Mouse (Mus musculus) CH12.LX (cell line): ENCODE measurements around the gene Ppp1r11. TPM values are rescaled to one million over a fixed set of nuclear protein-coding genes. Genes with fewer than 3 reads are reported as not detected.

Experiments
- DNase-seq: peaks from one replicate; pipeline ENCODE4 v3.0.0-alpha.2; 2013; ENCODE audit errors: extremely low read depth
- H3K27ac ChIP-seq: 2 replicates; pipeline ENCODE4 v1.5.1; 2012; ENCODE audit warnings: low read depth, mild to moderate bottlenecking, control low read depth, moderate library complexity; ENCODE audit not compliant: insufficient read depth
- H3K27me3 ChIP-seq: replicated peaks from 2 replicates; pipeline ENCODE3; 2012; ENCODE audit warnings: inconsistent platforms
- H3K36me3 ChIP-seq, 2 experiments: replicated peaks in 1 of 2; 2 replicates each; pipeline versions ENCODE3 to v1.6.1; 2012; ENCODE audit warnings: inconsistent platforms in 1 of 2, low read length in 1 of 2, mild to moderate bottlenecking in 1 of 2, mixed read lengths in 1 of 2, moderate library complexity in 1 of 2; ENCODE audit not compliant: control insufficient read depth in 1 of 2, insufficient read depth in 1 of 2
- H3K4me1 ChIP-seq, 2 experiments: 2 replicates each; pipeline ENCODE4 v1.6.1; 2012; ENCODE audit warnings: inconsistent platforms in 1 of 2, moderate library complexity in 1 of 2; ENCODE audit not compliant: insufficient read depth in 2 of 2, control insufficient read depth in 1 of 2
- H3K4me2 ChIP-seq: 2 replicates; pipeline ENCODE4 v1.6.1; 2012; ENCODE audit warnings: low read depth, mild to moderate bottlenecking, control low read depth; ENCODE audit not compliant: poor library complexity, insufficient read depth, severe bottlenecking
- H3K4me3 ChIP-seq, 3 experiments: fragments of 150-350 bp in 1 of 3; sonication (generic) in 1 of 3; replicated peaks in 1 of 3; 2 replicates each; pipeline versions ENCODE3 to v1.5.1; 2011 to 2012; ENCODE audit warnings: low read depth in 2 of 3, low read length in 2 of 3, mild to moderate bottlenecking in 2 of 3, moderate library complexity in 2 of 3, control low read depth in 1 of 3, improper control_type of control experiment in 1 of 3, inconsistent platforms in 1 of 3, mixed read lengths in 1 of 3; ENCODE audit not compliant: poor library complexity in 1 of 3
- H3K79me2 ChIP-seq: replicated peaks from 2 replicates; pipeline ENCODE4 v1.6.1; 2012; ENCODE audit warnings: mild to moderate bottlenecking, moderate library complexity; ENCODE audit not compliant: control insufficient read depth, poor library complexity, insufficient read depth, severe bottlenecking; ENCODE audit errors: extremely low read depth
- H3K9ac ChIP-seq: 2 replicates; pipeline ENCODE4 v1.6.1; 2012; ENCODE audit warnings: low read depth, mild to moderate bottlenecking, control low read depth, moderate library complexity; ENCODE audit not compliant: insufficient read depth
- H3K9me3 ChIP-seq: replicated peaks from 2 replicates; pipeline ENCODE3; 2012; ENCODE audit warnings: low read length, inconsistent platforms, mixed read lengths
- BHLHE40 ChIP-seq: IDR thresholded peaks from 2 replicates; pipeline ENCODE4 v1.6.1; 2011; ENCODE audit warnings: mild to moderate bottlenecking, low read depth, low read length, improper control_type of control experiment
- E2F4 ChIP-seq: IDR thresholded peaks from 2 replicates; pipeline ENCODE4 v1.6.1; 2011; ENCODE audit warnings: low read depth, low read length, improper control_type of control experiment; ENCODE audit not compliant: insufficient replicate concordance
- ELF1 ChIP-seq: IDR thresholded peaks from 2 replicates; pipeline ENCODE4 v1.6.1; 2014; ENCODE audit warnings: low read depth, mild to moderate bottlenecking, inconsistent platforms, low read length, improper control_type of control experiment
- KAT2A ChIP-seq: IDR thresholded peaks from 2 replicates; pipeline ENCODE4 v1.6.1; 2012; ENCODE audit warnings: low read length, improper control_type of control experiment, inconsistent platforms; ENCODE audit not compliant: insufficient replicate concordance
- MXI1 ChIP-seq: IDR thresholded peaks from 2 replicates; pipeline ENCODE4 v1.6.1; 2011; ENCODE audit warnings: mild to moderate bottlenecking, low read depth, low read length, improper control_type of control experiment
- RCOR1 ChIP-seq: conservative IDR thresholded peaks from 2 replicates; pipeline ENCODE4 v1.6.1; 2012; ENCODE audit warnings: low read depth, mild to moderate bottlenecking, inconsistent platforms, low read length, improper control_type of control experiment
- TCF12 ChIP-seq: IDR thresholded peaks from 2 replicates; pipeline ENCODE4 v1.6.1; 2014; ENCODE audit warnings: low read depth, mild to moderate bottlenecking, inconsistent platforms, low read length, improper control_type of control experiment
- USF1 ChIP-seq: IDR thresholded peaks from 2 replicates; pipeline ENCODE4 v1.6.1; 2014; ENCODE audit warnings: low read depth, mild to moderate bottlenecking, inconsistent platforms, low read length, improper control_type of control experiment
- ZMIZ1 ChIP-seq: IDR thresholded peaks from 2 replicates; pipeline ENCODE4 v1.6.1; 2012; ENCODE audit warnings: low read depth, mild to moderate bottlenecking, inconsistent platforms, low read length, improper control_type of control experiment
- dilution Hi-C: fragments of 300-500 bp; cut with MboI; formaldehyde crosslinking; loops from 2 replicates; pipeline ENCODE4 v1.14.3; 2020; ENCODE audit warnings: low sequenced_read_pairs; ENCODE audit not compliant: extremely low pct_unique_long_range_greater_than_20kb, extremely low pct_ligation_motif_present
- in situ Hi-C: fragments of 300-500 bp; cut with MboI; formaldehyde crosslinking; loops from 3 replicates; pipeline ENCODE4 v1.14.3; 2019; ENCODE audit warnings: low sequenced_read_pairs, low pct_ligation_motif_present, low pct_unique_long_range_greater_than_20kb, mixed read lengths
- polyA plus RNA-seq: library from polyadenylated mRNA; unstranded; fragments of >175 nt; gene quantifications from 2 replicates; pipeline ENCODE4 v1.2.1, GENCODE M21; 2012; ENCODE audit warnings: low read depth; ENCODE audit not compliant: insufficient read length
- total RNA-seq, 2 experiments: library from RNA; depleted of rRNA; stranded (reverse); fragments of 300-350 nt in 1 of 2; fragments of >200 nt in 1 of 2; gene quantifications; 2 replicates each; pipeline ENCODE4 v1.2.3; 2012 to 2014

Ppp1r11 gene
- total and polyA plus RNA-seq, 3 experiments: 120 to 238 (median 209) TPM

DNA sequence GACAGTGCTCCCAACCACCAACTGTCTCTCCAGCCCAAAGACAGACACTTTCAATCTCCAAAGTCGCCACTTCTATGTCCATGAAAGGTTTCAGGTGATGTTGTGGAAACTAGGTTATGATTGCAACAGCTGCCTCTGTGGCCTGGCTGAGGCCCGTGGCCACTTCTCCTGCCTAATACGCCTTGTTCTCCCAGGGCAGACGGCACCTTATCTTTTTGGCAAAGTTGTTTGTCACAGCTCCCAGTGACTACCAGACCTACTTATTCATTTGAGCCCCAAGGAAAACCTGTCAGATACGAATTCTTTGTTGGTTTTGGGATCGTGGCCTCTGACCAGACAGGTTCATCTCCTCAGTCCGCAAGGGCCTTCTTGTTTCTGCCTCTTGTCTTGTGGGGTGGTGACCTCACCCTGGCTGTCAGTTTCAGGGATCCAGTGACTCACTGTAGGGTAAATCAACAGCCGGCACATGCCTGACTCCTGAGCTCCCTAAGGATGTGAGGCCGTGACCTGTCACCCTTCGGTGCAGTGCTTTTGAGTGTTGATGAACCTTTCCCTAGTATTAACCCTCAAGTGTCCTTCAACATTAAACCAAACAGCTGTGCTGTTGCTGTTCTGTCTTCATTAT, 23.9 kb downstream of the Ppp1r11 start:
- Histone ChIP-seq H3K79me2 (no peaks in the 10 kb centered on the region), H3K36me3 (no peaks in the 10 kb centered on the region), H3K4me2 (no peak overlapping the region), H3K9ac (no peak overlapping the region), H3K27ac (no peak overlapping the region), H3K4me3 (no peak overlapping the region), H3K4me1 (peaks cover 0 to 12% of the 10 kb centered on the region in 2 experiments; a peak in 3 of 4 replicates), H3K27me3 (peaks cover 13% of the 10 kb centered on the region), H3K9me3 (no peaks in the 10 kb centered on the region)
- dilution Hi-C loops: no loop called here
- no peak for DNase-seq
- TF ChIP-seq ELF1 (no peak), TCF12 (no peak)
- in situ Hi-C loops: no loop called here

DNA sequence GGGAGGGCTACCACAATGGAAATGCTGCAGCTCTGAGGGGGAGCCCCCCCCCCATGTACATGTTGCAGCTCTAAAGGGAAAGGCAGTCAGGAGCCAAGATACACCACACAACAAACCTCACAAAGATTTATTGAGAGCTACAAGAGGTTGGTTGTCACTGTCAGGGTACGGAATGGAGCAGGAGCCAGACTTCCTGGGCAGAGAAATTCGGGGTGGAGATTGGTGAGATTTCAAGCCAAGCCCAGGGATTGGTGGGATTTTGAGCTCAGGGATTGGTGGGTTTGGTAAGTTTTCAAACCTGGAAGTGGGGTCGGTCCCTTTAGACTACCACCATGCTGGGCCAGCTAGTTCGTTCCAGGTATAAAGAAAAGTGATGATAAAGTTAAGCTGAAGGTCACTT, 28.1 kb downstream of the Ppp1r11 start:
- in situ Hi-C loops: no loop called here
- H3K9ac ChIP-seq: no peak overlapping the region
- no peak overlapping the region for H3K27ac ChIP-seq
- dilution Hi-C loops: no loop called here
- no peaks in the 10 kb centered on the region for H3K4me1 ChIP-seq
- H3K9me3 ChIP-seq: no peaks in the 10 kb centered on the region
- TF ChIP-seq BHLHE40: no peak
- no peak overlapping the region for H3K4me3 ChIP-seq
- H3K27me3 ChIP-seq: peaks cover 15% of the 10 kb centered on the region
- no peak for DNase-seq
- no peaks in the 10 kb centered on the region for H3K36me3 ChIP-seq
- H3K79me2 ChIP-seq: no peaks in the 10 kb centered on the region
- no peak overlapping the region for H3K4me2 ChIP-seq

DNA sequence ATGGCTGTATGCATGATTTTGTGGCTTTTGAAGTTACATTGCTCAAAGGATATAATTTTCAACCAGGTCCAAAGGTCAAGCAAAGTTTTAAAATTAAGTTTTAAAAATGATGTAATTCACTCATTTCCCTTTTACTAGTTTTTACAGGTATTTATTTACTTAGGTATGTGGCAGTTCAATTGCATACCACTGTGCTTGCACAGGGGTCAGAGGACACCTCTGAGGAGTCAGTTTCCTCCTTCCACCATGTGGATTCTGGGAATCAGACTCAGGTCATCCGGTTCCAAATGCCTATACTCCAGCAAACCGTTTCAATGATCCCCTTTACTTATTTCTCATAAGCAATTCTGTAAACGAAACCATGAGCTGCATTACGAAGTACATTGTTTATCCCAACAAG, 28.8 kb downstream of the Ppp1r11 start:
- Histone ChIP-seq H3K9ac (no peak overlapping the region), H3K4me2 (no peak overlapping the region; the same call in 1 of the 2 replicates), H3K36me3 (no peaks in the 10 kb centered on the region), H3K4me1 (no peaks in the 10 kb centered on the region), H3K79me2 (no peaks in the 10 kb centered on the region), H3K9me3 (no peaks in the 10 kb centered on the region), H3K27ac (no peak overlapping the region), H3K27me3 (peaks cover 13% of the 10 kb centered on the region), H3K4me3 (no peak overlapping the region)
- dilution Hi-C loops: no loop called here
- no peak for DNase-seq
- TF ChIP-seq RCOR1 (no peak), USF1 (no peak), E2F4 (no peak), KAT2A (no peak), MXI1 (no peak), ZMIZ1 (no peak)
- in situ Hi-C loops: no loop called here
